Mouse (Mus musculus) ES-E14 (cell line): ENCODE measurements around the gene Gm10053.

ENCODE experiments used
- HCFC1 ChIP-seq: IDR thresholded peaks from 2 replicates; pipeline ENCODE4 v1.6.1; 2012; ENCODE audit warnings: low read length, inconsistent platforms, borderline replicate concordance; ENCODE audit not compliant: insufficient read depth
- ZNF384 ChIP-seq: IDR thresholded peaks from 2 replicates; pipeline ENCODE4 v1.6.1; 2012; ENCODE audit warnings: low read depth, low read length, inconsistent platforms

DNA sequence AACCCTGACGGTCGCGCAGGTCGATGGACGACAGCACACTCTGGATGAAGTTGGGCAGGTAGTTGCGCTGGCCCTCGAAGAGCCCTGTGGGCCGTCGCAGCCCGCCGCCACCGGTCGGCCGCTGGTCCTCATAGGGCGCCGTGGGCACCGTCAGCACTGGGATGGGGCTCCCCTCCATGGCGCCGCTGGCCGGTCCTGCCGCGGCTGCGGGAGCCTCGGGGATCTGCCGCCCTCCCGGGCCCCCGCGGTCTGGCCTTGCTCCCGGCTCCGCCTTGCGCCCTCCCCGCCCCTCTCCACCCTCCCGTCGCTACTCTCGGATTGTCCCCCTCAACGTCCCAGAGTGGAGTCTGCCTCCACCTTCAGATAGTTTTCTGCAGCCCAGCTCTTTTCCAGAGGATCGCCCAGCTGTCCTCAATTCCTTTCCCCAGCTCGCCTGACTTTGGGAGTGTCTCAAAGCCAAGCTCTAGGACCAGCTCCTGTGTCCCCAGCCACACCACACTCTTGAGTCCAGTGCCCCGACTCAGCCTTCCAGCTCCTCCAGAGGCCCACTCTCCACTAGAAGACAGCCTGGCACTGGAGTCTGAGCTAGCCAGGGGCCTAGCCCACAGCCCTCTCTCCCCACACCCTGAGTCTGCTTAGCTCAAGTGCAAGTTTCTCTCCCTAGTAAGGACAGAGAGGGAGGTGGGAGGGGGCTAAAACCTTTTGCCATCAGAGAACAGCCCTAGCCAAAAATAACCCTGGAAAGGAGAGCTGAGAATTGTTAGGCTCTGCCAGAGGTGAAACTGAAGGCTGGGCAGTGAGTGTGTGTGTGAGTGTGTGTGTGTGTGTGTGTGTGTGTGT is 13.7 kb upstream of the Gm10053 start, which contains the start of gene Pgm5:
- no peak for TF ChIP-seq HCFC1
- no peak for TF ChIP-seq ZNF384
